Mouse (Mus musculus) midbrain, postnatal 0 days (tissue): ENCODE results near the gene 2310033P09Rik. TPM values are rescaled to one million over a fixed set of nuclear protein-coding genes. Genes with fewer than 3 reads are reported as not detected.

Experiments
- ATAC-seq: fragments of 200-750 bp; cut with Nextera tagmentation; 2 replicates; pipeline ENCODE4 v1.8.0; 2017; ENCODE audit warnings: moderate number of reproducible peaks, mild to moderate bottlenecking, moderate TSS enrichment, moderate library complexity; ENCODE audit not compliant: low FRiP score
- DNase-seq: peaks from one replicate; pipeline ENCODE4 v3.0.0-alpha.2; 2015; ENCODE audit warnings: low spot score
- H3K27ac ChIP-seq: fragments of 300-500 bp; sonication (generic); 2 replicates; pipeline ENCODE4 v1.5.1; 2014; ENCODE audit warnings: low read depth, mild to moderate bottlenecking, low read length, mixed read lengths
- H3K27me3 ChIP-seq: fragments of 300-500 bp; sonication (generic); 2 replicates; pipeline ENCODE4 v1.6.1; 2014; ENCODE audit warnings: low read length, control low read depth, mixed read lengths; ENCODE audit not compliant: insufficient read depth
- H3K36me3 ChIP-seq: fragments of 300-500 bp; sonication (generic); 2 replicates; pipeline ENCODE4 v1.6.1; 2014; ENCODE audit warnings: low read length, control low read depth, mixed read lengths; ENCODE audit not compliant: insufficient read depth
- H3K4me1 ChIP-seq: fragments of 300-500 bp; sonication (generic); 2 replicates; pipeline ENCODE4 v1.6.1; 2014; ENCODE audit warnings: mild to moderate bottlenecking, control low read depth, antibody characterized with exemption, low read length, mixed read lengths; ENCODE audit not compliant: insufficient read depth
- H3K4me2 ChIP-seq: fragments of 300-500 bp; sonication (generic); 2 replicates; pipeline ENCODE4 v1.6.1; 2014; ENCODE audit warnings: low read depth, mild to moderate bottlenecking, low read length, mixed read lengths; ENCODE audit not compliant: poor library complexity, severe bottlenecking
- H3K4me3 ChIP-seq: fragments of 300-500 bp; sonication (generic); 2 replicates; pipeline ENCODE4 v1.5.1; 2014; ENCODE audit warnings: low read depth, mild to moderate bottlenecking, low read length, moderate library complexity
- H3K9ac ChIP-seq: fragments of 300-500 bp; sonication (generic); replicated peaks from 2 replicates; pipeline ENCODE4 v1.6.1; 2014; ENCODE audit warnings: mild to moderate bottlenecking, low read length, moderate library complexity, mixed read lengths; ENCODE audit not compliant: poor library complexity, severe bottlenecking
- H3K9me3 ChIP-seq: fragments of 300-500 bp; sonication (generic); 2 replicates; pipeline ENCODE4 v1.6.1; 2016; ENCODE audit warnings: low read length, control low read depth
- CTCF ChIP-seq: IDR thresholded peaks from 2 replicates; pipeline ENCODE4 v1.5.1; 2016; ENCODE audit warnings: antibody characterized with exemption, mild to moderate bottlenecking
- WGBS: fragments of 180-500 bp; shearing (Covaris S2); extraction: QIAGEN DNeasy Blood & Tissue Kit; methylation state at CpG from one replicate; pipeline ENCODE4 v1.1.7; 2014; 5-methylcytosine and 5-hydroxymethylcytosine counted together
- polyA plus RNA-seq: library from polyadenylated mRNA; unstranded; fragments of >200 nt; fragmentation: Nextera tagmentation; extraction: Ambion mirVana; gene quantifications from 2 replicates; pipeline ENCODE4 v1.2.1, GENCODE M21; 2015
- total RNA-seq: library from RNA; depleted of rRNA; stranded (reverse); fragments of >200 nt; gene quantifications from 2 replicates; pipeline ENCODE4 v1.2.3, GENCODE M21; 2014; rRNA removed

The 2310033P09Rik gene
- total RNA-seq (7.0 and 7.3 TPM in 2 replicates), polyA plus RNA-seq (25.5 and 28.3 TPM in 2 replicates)

- no peak for TF ChIP-seq CTCF
These were observed at the start of gene 2310033P09Rik for GRCm38 (mm10) chr11:59208153-59208831. TSS of gene 2310033P09Rik (plus strand) at chr11:59208321.

GRCm38 (mm10) chr11:59159099-59159498, 49.0 kb upstream of the 2310033P09Rik start:
- Histone ChIP-seq H3K4me2 (no peak overlapping the region), H3K4me1 (peaks cover 6% of the 10 kb centered on the region), H3K9ac (no peak overlapping the region), H3K9me3 (no peaks in the 10 kb centered on the region), H3K27me3 (no peaks in the 10 kb centered on the region), H3K4me3 (no peak overlapping the region), H3K36me3 (peaks cover 29% of the 10 kb centered on the region), H3K27ac (no peak overlapping the region)
- DNase-seq, result no peak
- 95% methylated on average over 13 of the region's 13 CpGs for WGBS
- TF ChIP-seq CTCF, result no peak
- ATAC-seq, result no peak

More at GRCm38 (mm10) chr11:59208153-59208831, at the start of gene 2310033P09Rik:
- Histone ChIP-seq H3K36me3 (peaks cover 26% of the 10 kb centered on the region), H3K9ac (peak within 1 kb of the TSS; percentile 91), H3K9me3 (no peaks in the 10 kb centered on the region), H3K4me2 (peak within 1 kb of the TSS; percentile 88), H3K27ac (peak within 1 kb of the TSS; percentile 92), H3K4me3 (peak within 1 kb of the TSS; percentile 92), H3K4me1 (no peaks in the 10 kb centered on the region), H3K27me3 (no peaks in the 10 kb centered on the region)
- under 1% methylated on average over 66 of the region's 67 CpGs for WGBS
- ATAC-seq (peak; percentile 90), DNase-seq (peak; percentile 97)

GRCm38 (mm10) chr11:59159558-59159957, 48.6 kb upstream of the 2310033P09Rik start:
- peaks cover 7% of the 10 kb centered on the region for H3K4me1 ChIP-seq
- ATAC-seq (no peak), DNase-seq (no peak)
- TF ChIP-seq CTCF, result no peak
- WGBS, result 80% methylated on average over 4 of the region's 4 CpGs
- H3K4me2 ChIP-seq, result no peak overlapping the region
- no peak overlapping the region for H3K9ac ChIP-seq
- H3K9me3 ChIP-seq, result no peaks in the 10 kb centered on the region
- no peak overlapping the region for H3K27ac ChIP-seq
- no peaks in the 10 kb centered on the region for H3K27me3 ChIP-seq
- H3K36me3 ChIP-seq, result peaks cover 29% of the 10 kb centered on the region
- H3K4me3 ChIP-seq, result no peak overlapping the region

- peaks cover 7% of the 10 kb centered on the region for H3K4me1 ChIP-seq
- 73% methylated on average over 5 of the region's 5 CpGs for WGBS
- H3K36me3 ChIP-seq, result peaks cover 20% of the 10 kb centered on the region
- H3K9ac ChIP-seq, result no peak overlapping the region
- no peak overlapping the region for H3K4me2 ChIP-seq
- DNase-seq (peak; percentile 12), ATAC-seq (no peak)
- H3K27ac ChIP-seq, result no peak overlapping the region
- H3K9me3 ChIP-seq, result no peaks in the 10 kb centered on the region
- no peak for TF ChIP-seq CTCF
- H3K27me3 ChIP-seq, result no peaks in the 10 kb centered on the region
- H3K4me3 ChIP-seq, result no peak overlapping the region
These were observed 46.7 kb upstream of the 2310033P09Rik start for GRCm38 (mm10) chr11:59161398-59161797.

GRCm38 (mm10) chr11:59162443-59163254, 45.5 kb upstream of the 2310033P09Rik start:
- Histone ChIP-seq H3K4me2 (peak overlapping the region; percentile 65), H3K4me1 (peaks cover 7% of the 10 kb centered on the region), H3K27ac (peak overlapping the region; percentile 96), H3K36me3 (peaks cover 17% of the 10 kb centered on the region), H3K27me3 (no peaks in the 10 kb centered on the region), H3K9me3 (no peaks in the 10 kb centered on the region), H3K9ac (peak overlapping the region; percentile 66), H3K4me3 (peak overlapping the region; percentile 49)
- DNase-seq (no peak), ATAC-seq (peak; percentile 5; the same call in 1 of the 2 replicates)
- no peak for TF ChIP-seq CTCF
- 54% methylated on average over 9 of the region's 9 CpGs for WGBS
